Mouse (Mus musculus) cortical plate, adult 2 months (tissue): ENCODE measurements around the gene Trpv1.

Experiments used
- CTCF ChIP-seq: fragments of 200-500 bp; IDR thresholded peaks from 2 replicates; pipeline ENCODE4 v1.5.1; 2011; ENCODE audit warnings: mild to moderate bottlenecking, control low read depth, low read length; ENCODE audit not compliant: insufficient read depth; ENCODE audit errors: extremely low read depth
- POLR2A ChIP-seq: fragments of 200-500 bp; IDR thresholded peaks from 2 replicates; pipeline ENCODE4 v1.6.1; 2011; ENCODE audit warnings: mild to moderate bottlenecking, low read length, control low read depth; ENCODE audit not compliant: insufficient read depth; ENCODE audit errors: extremely low read depth

- TF ChIP-seq CTCF (no peak), POLR2A (no peak)
Measured at GRCm38 (mm10) chr11:73222846-73223245, 11.2 kb upstream of the Trpv1 start.
